Mouse (Mus musculus): ENCODE measurements around the gene Mnt.

GRCm38 (mm10) chr11:74838971-74839370 lies 8.3 kb downstream of the Mnt start:
- TF ChIP-seq EP300 (IDR thresholded peaks at IDR 0.05; ENCODE audit: insufficient read depth, low read depth, low read length) (no peak), POLR2A (IDR thresholded peaks at IDR 0.05; ENCODE audit: insufficient read depth, low read length) (no peak), CTCF (IDR thresholded peaks at IDR 0.05; ENCODE audit: low read depth, low read length) (no peak)
